ENCODE assay signal across 21 mouse cellular contexts in the genomic region with DNA sequence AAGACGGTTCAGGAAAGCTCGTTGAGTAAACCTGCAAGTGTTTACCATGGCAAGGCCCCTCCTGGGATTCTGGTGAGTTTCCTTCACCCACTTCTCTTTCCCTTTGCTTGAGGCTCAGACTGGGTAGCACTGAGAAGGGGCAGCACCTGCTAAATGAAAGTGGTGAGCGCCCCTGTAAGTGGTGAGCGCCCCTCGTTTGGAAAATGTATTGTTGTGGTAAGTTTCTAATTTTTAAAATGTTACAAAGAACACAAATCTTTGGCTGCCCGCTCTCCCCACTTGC. TPM values are rescaled to one million over a fixed set of nuclear protein-coding genes. Genes with fewer than 3 reads are reported as not detected.
A peak's percentile ranks its signal among the peaks of the same experiment; 100 is the strongest.
DNase-seq lines count a peak whose midpoint lies in the region; ATAC-seq and TF ChIP-seq lines count a peak whose summit lies in the region.
"Had no signal": no experiment of that assay in that cellular context is flagged by ENCODE, and none has a peak within 500 bp of the region (broad histone marks: within the 10 kb centered on the region; RNA-seq: fewer than 3 reads in every experiment).

No protein-coding gene starts in this region.

- H3K27me3 ChIP-seq in heart, embryonic 12.5 days (replicated peaks), result no peaks in the 10 kb centered on the region
- no peaks in the 10 kb centered on the region for H3K27me3 ChIP-seq in liver, embryonic 13.5 days
- H3K27me3 ChIP-seq in forebrain, postnatal 0 days (ENCODE audit: insufficient read depth, low read length), result no peaks in the 10 kb centered on the region
- H3K27me3 ChIP-seq: embryonic facial prominence, embryonic 12.5 days; forebrain, embryonic 12.5 days; limb, embryonic 13.5 days; midbrain, embryonic 15.5 days; neural tube, embryonic 13.5 days had no signal

- WGBS in heart, embryonic 12.5 days, result 76% methylated on average over 6 of the region's 6 CpGs
- 54% methylated on average over 6 of the region's 6 CpGs for WGBS in liver, embryonic 13.5 days (ENCODE audit: insufficient replicate concordance)
- 84% methylated on average over 6 of the region's 6 CpGs for WGBS in forebrain, postnatal 0 days

- H3K36me3 ChIP-seq in heart, embryonic 12.5 days, result peaks cover 6% of the 10 kb centered on the region; the same call in 1 of the 2 replicates
- H3K36me3 ChIP-seq in liver, embryonic 13.5 days, result peaks cover 14% of the 10 kb centered on the region
- H3K36me3 ChIP-seq in forebrain, postnatal 0 days (ENCODE audit: insufficient read depth), result no peaks in the 10 kb centered on the region
- H3K36me3 ChIP-seq: embryonic facial prominence, embryonic 12.5 days; forebrain, embryonic 12.5 days; midbrain, embryonic 15.5 days; neural tube, embryonic 13.5 days had no signal

- no peak for ATAC-seq in heart, embryonic 12.5 days (ENCODE audit: insufficient number of reproducible peaks, low FRiP score)
- peak; percentile 27 for ATAC-seq in liver, embryonic 13.5 days (ENCODE audit: low read depth)
- no peak for ATAC-seq in forebrain, postnatal 0 days
- ATAC-seq: midbrain, embryonic 15.5 days had no signal

- H3K9ac ChIP-seq in heart, embryonic 12.5 days, result no peak overlapping the region
- H3K9ac ChIP-seq in liver, embryonic 13.5 days, result peak overlapping the region; percentile 68
- no peak overlapping the region for H3K9ac ChIP-seq in forebrain, postnatal 0 days
- H3K9ac ChIP-seq: embryonic facial prominence, embryonic 12.5 days; forebrain, embryonic 12.5 days; limb, embryonic 13.5 days; midbrain, embryonic 15.5 days; neural tube, embryonic 13.5 days had no signal

- peaks cover 25% of the 10 kb centered on the region for H3K4me1 ChIP-seq in heart, embryonic 12.5 days (replicated peaks)
- peaks cover 90% of the 10 kb centered on the region for H3K4me1 ChIP-seq in liver, embryonic 13.5 days (replicated peaks)
- no peaks in the 10 kb centered on the region for H3K4me1 ChIP-seq in forebrain, postnatal 0 days (ENCODE audit: insufficient read depth)
- H3K4me1 ChIP-seq: embryonic facial prominence, embryonic 12.5 days; midbrain, embryonic 15.5 days had no signal

- no peaks in the 10 kb centered on the region; the same call in 1 of the 2 replicates for H3K9me3 ChIP-seq in heart, embryonic 12.5 days (replicated peaks)
- H3K9me3 ChIP-seq in liver, embryonic 13.5 days (replicated peaks), result no peaks in the 10 kb centered on the region
- no peaks in the 10 kb centered on the region for H3K9me3 ChIP-seq in forebrain, postnatal 0 days (ENCODE audit: low read length)
- H3K9me3 ChIP-seq: embryonic facial prominence, embryonic 12.5 days; midbrain, embryonic 15.5 days; neural tube, embryonic 13.5 days had no signal

- TF ChIP-seq CTCF in forebrain, postnatal 0 days (IDR thresholded peaks at IDR 0.05; ENCODE audit: low read depth), result no peak

- DNase-seq in heart, adult 9 months (ENCODE audit: low spot score in 2 of 2), result no peak
- peak; percentile 35 for DNase-seq in thymus, postnatal 4 days
- no peak for DNase-seq in thymus, postnatal 36 days
- DNase-seq in liver, embryonic 13.5 days, result no peak
- no peak for DNase-seq in forebrain, postnatal 0 days
- DNase-seq in neural tube, embryonic 10.5 days (ENCODE audit: extremely low spot score, low spot score), result no peak
- DNase-seq in adrenal gland, postnatal 36 days, result no peak
- DNase-seq: adrenal gland, postnatal 14 days; cerebellum, postnatal 14 days; heart, adult 18-20 months; kidney, adult 8-10 months; lung, postnatal 4 days; retina, postnatal 1 day had no signal

- 0 out of 2 replicates have a peak overlapping the region, but pooled peaks have one; percentile 9 for H3K4me3 ChIP-seq in heart, embryonic 12.5 days
- peak overlapping the region; percentile 59 for H3K4me3 ChIP-seq in liver, embryonic 13.5 days (replicated peaks)
- no peak overlapping the region for H3K4me3 ChIP-seq in forebrain, postnatal 0 days (ENCODE audit: low read depth, low read length)
- H3K4me3 ChIP-seq: embryonic facial prominence, embryonic 12.5 days; forebrain, embryonic 12.5 days; hindbrain, embryonic 10.5 days; left cerebral cortex, adult 2 months; limb, embryonic 13.5 days; midbrain, embryonic 15.5 days; neural tube, embryonic 13.5 days had no signal

- no peak overlapping the region for H3K4me2 ChIP-seq in heart, embryonic 12.5 days
- H3K4me2 ChIP-seq in liver, embryonic 13.5 days, result peak overlapping the region; percentile 66
- no peak overlapping the region for H3K4me2 ChIP-seq in forebrain, postnatal 0 days (ENCODE audit: low read depth)
- H3K4me2 ChIP-seq: embryonic facial prominence, embryonic 12.5 days; forebrain, embryonic 12.5 days; limb, embryonic 13.5 days; midbrain, embryonic 15.5 days; neural tube, embryonic 13.5 days had no signal

- H3K27ac ChIP-seq in heart, embryonic 12.5 days (ENCODE audit: poor library complexity, severe bottlenecking), result no peak overlapping the region
- peak overlapping the region; percentile 88 for H3K27ac ChIP-seq in liver, embryonic 13.5 days
- H3K27ac ChIP-seq in forebrain, postnatal 0 days (ENCODE audit: low read depth, low read length), result no peak overlapping the region
- H3K27ac ChIP-seq: embryonic facial prominence, embryonic 12.5 days; forebrain, embryonic 12.5 days; hindbrain, embryonic 10.5 days; left cerebral cortex, adult 2 months; limb, embryonic 13.5 days; midbrain, embryonic 15.5 days; neural tube, embryonic 13.5 days had no signal

RNA-seq across cellular contexts. Expression of a gene that starts 22.4 kb away (rescaled TPM):
- 22.1 and 23.8 TPM in 2 replicates for polyA plus RNA-seq in heart, embryonic 12.5 days (2016; fragmentation: Nextera tagmentation; extraction: Ambion mirVana)
- 38.0 and 43.2 TPM in 2 replicates for polyA plus RNA-seq in liver, embryonic 13.5 days (2015; fragmentation: Nextera tagmentation; extraction: Ambion mirVana)
- 44.5 and 58.6 TPM in 2 replicates for total RNA-seq in forebrain, postnatal 0 days (2014; rRNA removed)
- polyA plus RNA-seq in forebrain, postnatal 0 days (2015; fragmentation: Nextera tagmentation; extraction: Ambion mirVana), result 23.6 and 32.5 TPM in 2 replicates
- total RNA-seq in adrenal gland, postnatal 36 days (2021), result 10 to 100 TPM; 38.1 to 39.7 TPM
